Mouse (Mus musculus): Measurements from ENCODE around the gene Opn3.

DNA sequence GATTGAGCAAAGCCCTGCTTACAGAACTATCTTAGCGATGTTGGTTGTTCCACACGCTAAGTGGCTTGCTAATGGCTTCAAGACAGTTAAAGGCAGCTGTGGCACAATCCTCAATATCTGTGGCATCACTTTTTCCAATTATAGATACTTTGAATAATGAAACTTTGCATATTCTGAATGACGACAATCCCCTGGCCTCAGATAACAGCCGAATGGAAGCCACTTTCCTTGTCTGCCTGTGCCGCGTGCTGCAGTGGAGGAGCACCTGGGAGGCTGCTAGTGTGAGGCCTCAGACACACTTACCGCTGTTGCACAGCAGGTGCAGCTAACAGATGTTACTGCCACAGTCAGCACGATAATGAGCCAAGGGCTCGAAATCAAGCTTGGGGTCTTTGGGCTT is 77.6 kb downstream of the Opn3 start:
- TF ChIP-seq POLR2A (IDR thresholded peaks at IDR 0.05; ENCODE audit: control insufficient read depth, low read depth, low read length): no peak
- no peak for TF ChIP-seq CTCF (IDR thresholded peaks at IDR 0.05; ENCODE audit: control insufficient read depth, insufficient read depth, insufficient replicate concordance, low read depth, low read length)

Measured in testis, adult 2 months (tissue).